Mouse (Mus musculus) heart, embryonic 14.5 days (tissue): ENCODE results near the gene Stox2. TPM values are rescaled to one million over a fixed set of nuclear protein-coding genes. Genes with fewer than 3 reads are reported as not detected.

Experiments
- ATAC-seq: fragments of 200-750 bp; cut with Nextera tagmentation; 2 replicates; pipeline ENCODE4 v1.8.0; 2017; ENCODE audit warnings: low read depth, moderate TSS enrichment; ENCODE audit not compliant: insufficient number of reproducible peaks, insufficient read depth, low FRiP score
- H3K27ac ChIP-seq, 2 experiments: fragments of 200-500 bp in 1 of 2; fragments of 300-500 bp in 1 of 2; sonication (generic) in 1 of 2; replicated peaks in 1 of 2; 2 replicates each; pipeline ENCODE4 v1.5.1; 2012 to 2014; ENCODE audit warnings: low read depth in 2 of 2, low read length in 2 of 2, control low read depth in 1 of 2, mild to moderate bottlenecking in 1 of 2, mixed read lengths in 1 of 2; ENCODE audit not compliant: control insufficient read depth in 1 of 2, insufficient read depth in 1 of 2
- H3K27me3 ChIP-seq: fragments of 300-500 bp; sonication (generic); 2 replicates; pipeline ENCODE4 v1.6.1; 2014; ENCODE audit warnings: mild to moderate bottlenecking, low read length, control low read depth; ENCODE audit not compliant: control insufficient read depth, insufficient read depth
- H3K36me3 ChIP-seq: fragments of 300-500 bp; sonication (generic); 2 replicates; pipeline ENCODE4 v1.6.1; 2014; ENCODE audit warnings: mild to moderate bottlenecking, control low read depth, low read length, mixed read lengths; ENCODE audit not compliant: control insufficient read depth, insufficient read depth
- H3K4me1 ChIP-seq, 2 experiments: fragments of 200-500 bp in 1 of 2; fragments of 300-500 bp in 1 of 2; sonication (generic) in 1 of 2; 2 replicates each; pipeline ENCODE4 v1.6.1; 2012 to 2014; ENCODE audit warnings: low read length in 2 of 2, control low read depth in 1 of 2, mixed read lengths in 1 of 2; ENCODE audit not compliant: control insufficient read depth in 2 of 2, insufficient read depth in 2 of 2
- H3K4me2 ChIP-seq: fragments of 300-500 bp; sonication (generic); 2 replicates; pipeline ENCODE4 v1.6.1; 2014; ENCODE audit warnings: mild to moderate bottlenecking, low read length
- H3K4me3 ChIP-seq, 2 experiments: fragments of 200-500 bp in 1 of 2; fragments of 300-500 bp in 1 of 2; sonication (generic) in 1 of 2; 2 replicates each; pipeline ENCODE4 v1.5.1; 2012 to 2014; ENCODE audit warnings: low read length in 2 of 2, mild to moderate bottlenecking in 2 of 2, control low read depth in 1 of 2, low read depth in 1 of 2, moderate library complexity in 1 of 2; ENCODE audit not compliant: control insufficient read depth in 1 of 2, insufficient read depth in 1 of 2
- H3K9ac ChIP-seq: fragments of 300-500 bp; sonication (generic); 2 replicates; pipeline ENCODE4 v1.6.1; 2014; ENCODE audit warnings: mild to moderate bottlenecking, low read length
- H3K9me3 ChIP-seq: fragments of 300-500 bp; sonication (generic); 2 replicates; pipeline ENCODE4 v1.6.1; 2016; ENCODE audit warnings: low read length, control low read depth; ENCODE audit not compliant: control insufficient read depth
- WGBS: fragments of 180-500 bp; shearing (Covaris S2); extraction: QIAGEN DNeasy Blood & Tissue Kit; methylation state at CpG from one replicate; pipeline ENCODE4 v1.1.7; 2014; 5-methylcytosine and 5-hydroxymethylcytosine counted together
- polyA plus RNA-seq: library from polyadenylated mRNA; unstranded; fragments of >200 nt; fragmentation: Nextera tagmentation; extraction: Ambion mirVana; gene quantifications from 2 replicates; pipeline ENCODE4 v1.2.1, GENCODE M21; 2014

Stox2 gene
- polyA plus RNA-seq, 1 experiment from 2014 or later: 10.9 TPM

DNA sequence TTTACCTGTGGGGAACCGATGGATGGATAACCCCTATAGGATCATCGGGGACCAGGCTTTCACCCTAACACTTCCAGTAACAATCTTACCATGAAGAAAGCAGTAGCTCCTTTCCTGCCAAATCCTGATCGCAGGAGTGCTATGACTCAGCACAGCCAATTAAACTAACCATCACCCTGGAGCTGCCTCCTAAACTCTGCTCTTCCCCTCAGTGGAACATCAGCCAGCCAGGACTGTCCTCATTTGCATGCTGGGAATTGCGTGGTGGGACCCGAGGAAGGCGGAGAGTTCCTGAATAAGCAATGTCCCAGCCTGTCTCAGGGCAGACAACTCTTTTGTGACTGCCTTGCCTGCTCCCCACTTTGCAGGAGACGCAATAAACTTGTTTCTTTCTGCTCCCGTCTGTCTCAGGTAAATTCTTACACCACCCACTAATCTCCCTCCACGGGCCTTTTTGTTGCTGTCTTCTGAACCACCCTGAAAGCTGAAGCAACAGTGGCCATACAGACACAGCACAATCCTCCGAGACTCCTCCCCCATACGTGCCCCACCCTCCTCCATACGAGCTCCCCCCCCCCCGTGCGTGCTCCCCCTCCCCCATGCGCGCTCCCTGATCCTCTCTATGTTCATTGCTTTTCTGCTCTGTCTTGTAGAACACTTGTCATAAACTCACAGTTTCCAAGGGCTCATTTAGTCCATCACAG is 121.9 kb downstream of the Stox2 start:
- H3K4me3 ChIP-seq: no peak overlapping the region
- H3K27ac ChIP-seq: no peak overlapping the region
- no peak; the same call in 1 of the 2 replicates for ATAC-seq
- H3K4me2 ChIP-seq: no peak overlapping the region
- no peaks in the 10 kb centered on the region for H3K36me3 ChIP-seq
- 40% methylated on average over 16 of the region's 16 CpGs for WGBS
- H3K9ac ChIP-seq: no peak overlapping the region
- H3K27me3 ChIP-seq: no peaks in the 10 kb centered on the region
- peaks cover 13 to 17% of the 10 kb centered on the region in 2 experiments; a peak in 3 of 4 replicates for H3K4me1 ChIP-seq
- no peaks in the 10 kb centered on the region for H3K9me3 ChIP-seq

DNA sequence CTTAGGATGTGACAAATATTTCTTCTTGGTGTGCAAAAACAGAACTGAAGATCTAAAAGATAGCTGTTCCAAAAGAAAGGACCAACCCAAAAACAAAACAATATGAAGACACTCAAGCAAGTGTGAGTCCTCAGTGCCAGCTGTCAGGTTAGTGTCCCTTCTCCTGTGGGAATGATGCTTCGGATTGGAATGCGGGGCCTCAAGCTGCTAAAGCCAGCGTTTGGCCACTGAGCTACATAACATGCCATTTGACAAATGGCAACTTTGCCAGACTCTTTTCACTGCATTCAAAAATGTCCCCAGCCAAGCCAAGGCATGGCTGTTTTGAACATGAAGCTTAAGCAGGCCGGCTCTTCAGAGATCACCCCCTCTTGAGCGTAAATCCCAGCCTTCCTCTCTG is 124.9 kb downstream of the Stox2 start:
- WGBS: 38% methylated on average over 5 of the region's 5 CpGs
- Histone ChIP-seq H3K4me3 (no peak overlapping the region), H3K9ac (no peak overlapping the region), H3K4me2 (no peak overlapping the region), H3K36me3 (no peaks in the 10 kb centered on the region), H3K9me3 (no peaks in the 10 kb centered on the region), H3K27me3 (no peaks in the 10 kb centered on the region), H3K4me1 (peaks cover 6 to 13% of the 10 kb centered on the region in 2 experiments; a peak in 3 of 4 replicates), H3K27ac (no peak overlapping the region)
- ATAC-seq: no peak

DNA sequence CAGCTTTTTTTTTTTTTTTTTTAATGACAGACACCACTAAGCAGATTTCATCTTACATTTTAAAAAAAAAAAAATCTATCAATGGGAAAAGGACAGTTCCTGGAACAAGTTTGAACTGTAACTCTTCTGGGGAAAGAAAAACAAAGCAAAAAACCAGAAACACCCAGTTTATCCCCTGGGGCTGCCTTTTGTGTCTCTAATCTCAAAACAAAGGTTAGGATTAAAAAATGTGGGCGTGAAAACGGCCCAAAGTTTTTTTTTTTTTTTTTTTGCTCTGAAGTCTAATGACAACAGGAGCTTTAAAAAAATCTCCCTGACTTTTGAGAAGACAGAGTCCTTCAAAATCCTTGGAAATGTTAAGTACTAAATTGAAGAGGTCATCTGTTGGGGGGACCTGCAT is 125.5 kb downstream of the Stox2 start:
- no peaks in the 10 kb centered on the region for H3K9me3 ChIP-seq
- H3K27me3 ChIP-seq: no peaks in the 10 kb centered on the region
- H3K4me3 ChIP-seq: no peak overlapping the region
- no peak overlapping the region for H3K27ac ChIP-seq
- 55% methylated on average over 2 of the region's 2 CpGs for WGBS
- H3K36me3 ChIP-seq: no peaks in the 10 kb centered on the region
- H3K4me2 ChIP-seq: no peak overlapping the region
- H3K4me1 ChIP-seq: peaks cover 3 to 9% of the 10 kb centered on the region in 2 experiments; a peak in 1 of 4 replicates
- no peak overlapping the region for H3K9ac ChIP-seq
- no peak for ATAC-seq

DNA sequence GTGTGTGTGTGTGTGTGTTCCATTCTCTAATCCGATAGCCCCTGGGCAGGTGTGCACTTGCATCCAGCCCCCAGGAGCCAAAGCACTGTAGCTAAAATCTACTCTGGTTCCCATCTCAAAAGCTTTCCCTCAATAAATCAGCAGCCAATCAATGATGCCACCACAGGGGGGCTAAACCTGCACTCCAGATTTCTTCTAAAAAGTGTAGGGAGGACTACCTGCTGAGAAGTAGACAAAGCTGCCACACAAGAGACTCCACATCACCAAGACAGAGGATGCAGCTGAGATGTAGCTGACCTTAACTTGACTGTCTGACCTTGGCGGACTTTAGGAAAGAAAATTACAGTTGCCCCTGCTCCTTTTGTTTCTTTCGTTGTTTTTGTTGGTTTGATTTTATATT is 127.7 kb downstream of the Stox2 start:
- peaks cover 3 to 9% of the 10 kb centered on the region in 2 experiments; a peak in 1 of 4 replicates for H3K4me1 ChIP-seq
- H3K9ac ChIP-seq: no peak overlapping the region
- no peaks in the 10 kb centered on the region for H3K27me3 ChIP-seq
- no peak overlapping the region for H3K27ac ChIP-seq
- no peak for ATAC-seq
- no peaks in the 10 kb centered on the region for H3K9me3 ChIP-seq
- no peaks in the 10 kb centered on the region for H3K36me3 ChIP-seq
- H3K4me3 ChIP-seq: no peak overlapping the region
- H3K4me2 ChIP-seq: no peak overlapping the region
- 77% methylated on average over 3 of the region's 3 CpGs for WGBS

DNA sequence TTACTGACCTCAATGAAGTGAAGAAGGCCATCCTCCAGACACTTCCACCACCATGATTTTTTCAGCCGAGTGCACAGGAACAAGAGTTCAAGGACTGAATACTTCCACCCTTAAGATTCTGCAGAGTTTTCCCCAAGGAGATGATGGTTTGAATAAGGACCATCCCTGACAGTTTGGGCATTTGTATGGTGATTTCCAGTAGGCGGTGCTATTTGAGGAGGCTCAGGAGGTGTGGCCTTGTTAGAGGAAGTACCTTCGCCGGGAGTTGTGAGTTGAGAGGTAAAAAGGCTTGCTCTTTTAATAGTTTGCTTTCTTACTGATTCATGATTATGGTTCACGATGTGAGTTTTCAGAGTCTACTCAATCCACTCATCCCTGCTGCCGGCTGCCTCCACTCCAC is 138.0 kb downstream of the Stox2 start:
- Histone ChIP-seq H3K36me3 (no peaks in the 10 kb centered on the region), H3K9ac (no peak overlapping the region), H3K27ac (no peak overlapping the region), H3K4me1 (no peaks in the 10 kb centered on the region), H3K4me3 (no peak overlapping the region), H3K9me3 (no peaks in the 10 kb centered on the region), H3K27me3 (no peaks in the 10 kb centered on the region), H3K4me2 (no peak overlapping the region)
- no peak for ATAC-seq
- WGBS: 90% methylated on average over 6 of the region's 6 CpGs

DNA sequence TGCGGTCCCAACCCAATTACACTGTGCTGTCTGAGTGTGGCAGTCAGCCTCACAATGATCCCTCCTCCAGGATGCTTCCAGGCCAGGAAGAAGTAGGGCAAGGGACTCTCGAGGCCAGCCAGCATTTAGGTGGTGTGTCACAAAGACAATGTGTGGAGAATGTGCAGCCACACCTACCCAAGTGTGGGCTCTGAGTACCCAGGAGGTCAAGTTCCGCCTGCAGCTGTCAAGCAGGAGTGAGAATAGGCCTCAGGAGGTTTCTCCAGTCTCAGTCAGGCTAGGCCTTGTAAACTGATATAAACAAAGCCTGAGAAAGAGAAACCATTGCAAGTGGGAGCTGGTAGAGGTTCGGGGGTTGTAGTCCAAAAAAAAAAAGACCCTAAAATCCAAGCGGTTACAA is 139.8 kb downstream of the Stox2 start:
- no peak overlapping the region for H3K4me3 ChIP-seq
- no peak overlapping the region for H3K4me2 ChIP-seq
- H3K9me3 ChIP-seq: no peaks in the 10 kb centered on the region
- H3K36me3 ChIP-seq: no peaks in the 10 kb centered on the region
- H3K4me1 ChIP-seq: no peaks in the 10 kb centered on the region
- H3K9ac ChIP-seq: no peak overlapping the region
- H3K27ac ChIP-seq: no peak overlapping the region
- no peaks in the 10 kb centered on the region for H3K27me3 ChIP-seq
- WGBS: 75% methylated on average over 5 of the region's 5 CpGs
- ATAC-seq: no peak

DNA sequence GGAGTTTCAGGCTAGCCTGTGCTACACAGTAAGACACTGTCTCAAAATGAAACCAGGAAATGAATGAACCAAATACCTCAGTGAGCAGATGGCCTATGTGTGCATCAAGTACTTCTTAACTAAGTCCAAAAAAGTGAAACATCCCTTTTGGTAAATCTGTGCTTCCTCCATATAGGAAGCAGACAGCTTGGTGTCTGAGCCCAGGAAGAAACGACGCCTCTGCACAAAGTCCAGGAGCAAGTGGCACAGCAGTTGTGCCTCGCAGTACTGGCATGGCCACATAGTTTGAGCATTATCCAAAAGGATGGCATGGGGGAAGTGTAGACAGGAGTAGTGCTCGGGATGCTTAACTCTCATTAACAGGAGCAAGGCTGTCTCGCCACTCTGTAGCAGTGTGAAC is 140.3 kb downstream of the Stox2 start:
- Histone ChIP-seq H3K4me3 (no peak overlapping the region), H3K36me3 (no peaks in the 10 kb centered on the region), H3K27me3 (no peaks in the 10 kb centered on the region), H3K27ac (no peak overlapping the region), H3K4me1 (no peaks in the 10 kb centered on the region), H3K9ac (no peak overlapping the region), H3K9me3 (no peaks in the 10 kb centered on the region), H3K4me2 (no peak overlapping the region)
- 89% methylated on average over 5 of the region's 5 CpGs for WGBS
- ATAC-seq: no peak

DNA sequence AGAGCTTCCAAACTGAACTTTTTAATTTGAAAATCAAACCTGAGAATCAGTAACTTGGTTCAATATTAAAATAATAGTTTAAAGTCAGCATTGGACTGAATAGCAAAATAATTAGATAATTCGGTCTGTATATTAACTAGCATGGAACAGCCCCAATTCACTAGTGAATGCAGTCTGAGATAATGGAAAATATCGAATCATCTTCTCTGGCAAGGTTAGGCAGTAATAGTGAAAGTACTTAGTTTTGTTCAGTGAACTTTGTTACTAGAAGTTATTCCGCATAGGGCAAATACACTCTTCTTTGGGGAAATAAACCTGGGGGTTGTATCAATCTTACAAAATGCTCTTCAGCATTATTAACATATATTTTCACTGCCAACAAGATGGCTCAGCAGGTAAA is 147.7 kb downstream of the Stox2 start:
- Histone ChIP-seq H3K4me1 (no peaks in the 10 kb centered on the region), H3K4me2 (no peak overlapping the region), H3K9ac (no peak overlapping the region), H3K27me3 (no peaks in the 10 kb centered on the region), H3K27ac (no peak overlapping the region), H3K36me3 (no peaks in the 10 kb centered on the region), H3K4me3 (no peak overlapping the region), H3K9me3 (no peaks in the 10 kb centered on the region)
- no peak for ATAC-seq
- 91% methylated on average over 3 of the region's 3 CpGs for WGBS
